Mouse (Mus musculus): ENCODE results near the gene Klf3. TPM values are rescaled to one million over a fixed set of nuclear protein-coding genes. Genes with fewer than 3 reads are reported as not detected.
"Not testable (repeated sequence)": the region's sequence is repeated elsewhere in the genome, so short reads cannot be mapped to it uniquely, and the experiment has no call there.

Klf3 gene
- polyA plus RNA-seq, 1 experiment from 2014 or later: 49.8 TPM

DNA sequence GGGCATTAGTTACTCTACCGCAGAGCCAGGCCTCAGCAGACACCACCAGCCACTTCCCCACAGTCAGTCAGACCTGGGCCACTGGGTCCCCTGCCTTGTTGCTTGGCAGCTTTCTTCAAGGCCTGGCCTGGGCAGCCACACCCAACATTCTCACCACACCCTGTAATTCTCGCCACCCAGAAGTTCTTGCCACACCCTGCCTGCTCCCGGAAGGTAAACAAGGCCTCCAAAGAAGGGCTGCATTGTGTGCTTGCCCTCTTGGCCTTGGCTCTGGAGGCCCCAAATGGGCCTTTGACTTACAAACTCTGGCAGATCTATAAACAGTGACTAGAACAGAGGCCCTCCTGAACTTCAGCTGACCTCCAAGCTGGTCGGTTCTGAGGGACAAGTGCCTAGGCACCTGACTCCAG is 61.5 kb downstream of the Klf3 start:
- Histone ChIP-seq H3K9ac (peak overlapping the region; percentile 26; the same call in 1 of the 2 replicates), H3K27me3 (replicated peaks) (no peaks in the 10 kb centered on the region), H3K9me3 (no peaks in the 10 kb centered on the region), H3K36me3 (no peaks in the 10 kb centered on the region), H3K4me1 (peaks cover 45% of the 10 kb centered on the region), H3K4me3 (no peak overlapping the region), H3K27ac (replicated peaks) (peak overlapping the region; percentile 29), H3K4me2 (no peak overlapping the region)
- 42% methylated on average over 4 of the region's 4 CpGs for WGBS
- no peak for ATAC-seq (ENCODE audit: extremely low read depth, insufficient number of reproducible peaks, low FRiP score, low TSS enrichment)

DNA sequence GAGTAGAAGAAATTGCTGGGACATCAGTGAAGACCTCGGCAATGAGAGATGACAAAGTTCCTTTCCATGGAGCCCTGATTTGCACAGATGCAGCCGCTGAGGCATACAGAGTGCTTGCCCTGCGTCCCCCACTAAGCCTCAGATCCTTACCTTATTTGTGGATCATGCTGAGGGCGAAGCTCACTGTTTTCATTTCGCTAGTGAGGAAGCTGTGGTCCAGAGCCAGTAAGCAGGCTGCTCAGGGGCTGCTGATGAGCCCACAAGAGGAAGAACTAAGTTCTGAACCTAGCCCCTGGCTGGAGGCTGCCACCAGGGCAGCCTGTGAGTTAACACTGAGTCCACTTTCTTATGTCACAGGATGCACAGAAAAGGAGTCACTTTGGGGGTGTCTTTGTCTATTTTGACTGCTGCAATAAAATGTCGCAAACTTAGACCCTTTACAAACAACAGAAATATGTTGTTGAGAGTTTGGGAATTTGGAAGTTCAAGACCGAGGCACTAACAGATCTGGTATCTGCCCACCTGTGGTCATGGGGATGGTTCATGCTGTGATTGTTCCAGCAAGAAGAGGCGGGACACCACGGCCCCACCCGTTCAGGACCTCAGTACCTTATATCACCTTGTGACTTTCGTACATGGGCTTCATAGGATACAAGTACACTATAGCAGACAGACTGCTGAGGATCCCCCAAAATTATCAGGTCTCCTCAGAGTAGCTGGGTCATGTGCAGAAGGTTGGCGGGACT is 62.2 kb downstream of the Klf3 start:
- peaks cover 39% of the 10 kb centered on the region for H3K4me1 ChIP-seq
- WGBS: 74% methylated on average over 12 of the region's 12 CpGs
- no peak for ATAC-seq (ENCODE audit: extremely low read depth, insufficient number of reproducible peaks, low FRiP score, low TSS enrichment)
- H3K27ac ChIP-seq (replicated peaks): peak overlapping the region; percentile 41; the same call in 1 of the 2 replicates
- no peaks in the 10 kb centered on the region for H3K9me3 ChIP-seq
- H3K4me3 ChIP-seq: no peak overlapping the region
- H3K27me3 ChIP-seq (replicated peaks): no peaks in the 10 kb centered on the region
- no peaks in the 10 kb centered on the region for H3K36me3 ChIP-seq
- H3K9ac ChIP-seq: no peak overlapping the region
- no peak overlapping the region for H3K4me2 ChIP-seq

DNA sequence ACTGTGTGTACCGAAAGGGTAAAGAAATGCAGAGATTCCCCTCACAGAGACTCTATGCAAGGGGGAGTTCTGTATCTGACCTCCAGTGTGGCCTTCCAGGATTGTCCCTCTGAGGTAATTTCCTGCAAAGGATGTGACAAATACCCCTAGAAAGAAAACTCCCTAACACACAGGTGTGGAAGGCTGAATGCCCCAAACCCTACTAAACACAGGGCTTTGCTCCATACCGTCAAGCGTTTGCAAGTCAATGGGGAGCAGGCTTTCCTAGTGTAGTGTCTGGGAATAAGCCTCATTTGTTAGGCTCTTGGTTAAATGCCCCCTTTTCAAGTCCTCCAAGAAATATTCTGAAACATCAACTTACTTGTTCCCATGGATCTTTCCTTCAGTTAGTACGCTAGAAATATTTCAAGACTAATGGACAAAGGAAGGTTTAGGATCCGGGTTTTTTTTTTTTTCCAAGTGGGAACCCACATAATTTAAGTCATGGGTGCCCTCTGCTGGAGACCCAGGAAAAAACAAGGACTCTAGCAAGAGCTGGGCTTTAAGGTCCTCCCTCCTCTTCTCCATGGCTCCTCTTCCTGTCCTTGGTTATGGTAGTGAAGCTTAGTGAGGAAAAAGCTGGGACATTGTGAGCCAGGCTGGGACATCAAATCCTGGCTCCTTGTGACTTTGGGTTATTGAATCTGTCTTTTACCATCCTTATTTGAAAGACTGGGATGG is 63.3 kb downstream of the Klf3 start:
- Histone ChIP-seq H3K27me3 (replicated peaks) (no peaks in the 10 kb centered on the region), H3K27ac (replicated peaks) (0 out of 2 replicates have a peak overlapping the region, but pooled peaks have one; percentile 21), H3K9me3 (no peaks in the 10 kb centered on the region), H3K4me2 (no peak overlapping the region), H3K36me3 (no peaks in the 10 kb centered on the region), H3K9ac (0 out of 2 replicates have a peak overlapping the region, but pooled peaks have one; percentile 37), H3K4me1 (peaks cover 29% of the 10 kb centered on the region), H3K4me3 (no peak overlapping the region)
- 38% methylated on average over 5 of the region's 5 CpGs for WGBS
- no peak for ATAC-seq (ENCODE audit: extremely low read depth, insufficient number of reproducible peaks, low FRiP score, low TSS enrichment)

DNA sequence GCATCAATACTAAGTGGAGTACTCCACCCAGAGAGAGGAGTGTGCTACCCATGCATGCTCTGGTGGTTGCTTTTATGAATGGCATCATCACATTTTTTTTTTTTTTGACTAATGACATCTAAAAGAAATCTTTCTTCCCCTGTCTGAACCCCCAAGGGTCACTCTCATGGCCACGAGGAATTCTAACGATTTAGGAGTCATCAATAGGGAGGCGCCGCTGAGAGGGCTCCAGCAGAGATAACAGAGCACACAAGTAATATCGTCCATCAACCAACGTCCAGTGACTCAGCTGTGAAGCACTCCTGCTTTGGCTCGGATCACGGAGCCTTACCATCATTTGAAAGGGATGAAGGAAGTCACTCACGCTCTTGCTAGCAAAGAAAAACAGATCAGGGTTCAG is 63.9 kb downstream of the Klf3 start:
- H3K27ac ChIP-seq (replicated peaks): no peak overlapping the region
- no peaks in the 10 kb centered on the region for H3K36me3 ChIP-seq
- ATAC-seq (ENCODE audit: extremely low read depth, insufficient number of reproducible peaks, low FRiP score, low TSS enrichment): no peak
- no peak overlapping the region for H3K4me2 ChIP-seq
- no peak overlapping the region for H3K4me3 ChIP-seq
- no peaks in the 10 kb centered on the region for H3K27me3 ChIP-seq (replicated peaks)
- H3K9ac ChIP-seq: no peak overlapping the region
- H3K4me1 ChIP-seq: peaks cover 22% of the 10 kb centered on the region
- WGBS: 28% methylated on average over 9 of the region's 9 CpGs
- H3K9me3 ChIP-seq: no peaks in the 10 kb centered on the region

DNA sequence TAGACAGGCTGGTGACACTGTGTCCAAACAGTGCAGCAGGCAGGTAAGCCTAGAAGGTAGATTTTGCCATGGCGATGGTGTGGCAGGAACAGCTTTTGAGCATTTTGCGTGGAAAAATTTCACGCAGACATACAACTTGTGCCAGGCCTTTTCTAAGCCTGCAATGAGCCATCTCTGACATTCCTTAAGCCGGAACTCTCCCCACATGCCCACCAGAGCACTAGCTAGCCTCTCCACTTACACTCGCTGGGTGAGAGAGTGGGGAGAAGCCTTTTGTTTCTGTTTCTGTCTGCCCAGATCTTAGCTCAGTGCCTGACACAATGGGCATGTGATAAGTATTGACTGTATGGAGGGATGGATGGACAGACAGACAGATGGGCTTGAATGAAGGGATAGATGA is 64.4 kb downstream of the Klf3 start:
- Histone ChIP-seq H3K27ac (replicated peaks) (no peak overlapping the region), H3K36me3 (no peaks in the 10 kb centered on the region), H3K4me1 (peaks cover 18% of the 10 kb centered on the region), H3K9me3 (no peaks in the 10 kb centered on the region), H3K27me3 (replicated peaks) (no peaks in the 10 kb centered on the region), H3K9ac (no peak overlapping the region), H3K4me2 (no peak overlapping the region), H3K4me3 (no peak overlapping the region)
- 73% methylated on average over 5 of the region's 5 CpGs for WGBS
- ATAC-seq (ENCODE audit: extremely low read depth, insufficient number of reproducible peaks, low FRiP score, low TSS enrichment): no peak

DNA sequence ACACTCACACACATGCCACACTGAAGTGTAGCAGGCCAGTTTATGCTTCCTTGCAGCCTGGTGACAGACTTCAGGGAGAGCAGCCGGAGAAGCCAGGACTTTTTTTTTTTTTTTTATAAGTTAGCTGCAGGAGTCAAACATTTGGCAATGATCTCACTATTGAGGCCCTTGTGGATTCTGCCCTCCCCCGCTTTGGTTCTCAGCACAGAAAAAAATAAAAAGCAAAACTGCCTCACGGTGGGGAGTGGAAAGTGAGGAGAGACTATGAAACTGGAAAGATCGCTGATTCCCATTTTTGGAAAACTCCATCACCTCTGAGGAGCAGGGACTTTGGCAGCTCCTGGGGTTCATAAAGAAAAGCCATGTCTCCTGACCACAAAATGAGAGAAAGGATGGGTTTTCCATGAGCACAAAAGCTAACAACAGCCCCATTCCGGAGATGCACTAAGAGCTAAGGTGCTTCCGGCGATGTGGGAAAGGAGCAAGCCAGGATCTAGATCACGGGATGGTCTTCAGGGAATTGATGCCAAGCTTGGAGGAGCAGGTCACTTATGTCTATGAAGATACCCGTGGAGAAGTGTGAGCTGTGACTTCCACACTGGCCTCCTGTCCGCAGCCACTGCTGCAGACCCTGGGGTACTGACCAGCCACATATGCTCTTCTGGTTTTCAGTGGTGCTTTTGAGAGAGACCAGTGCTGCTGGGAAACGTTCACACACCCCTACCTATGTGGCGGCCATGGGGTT is 73.1 kb downstream of the Klf3 start:
- Histone ChIP-seq H3K4me2 (no peak overlapping the region), H3K4me1 (peaks cover 39% of the 10 kb centered on the region), H3K27ac (replicated peaks) (peak overlapping the region; percentile 80), H3K4me3 (no peak overlapping the region), H3K9ac (no peak overlapping the region), H3K9me3 (peaks cover 4% of the 10 kb centered on the region), H3K27me3 (replicated peaks) (no peaks in the 10 kb centered on the region), H3K36me3 (no peaks in the 10 kb centered on the region)
- 65% methylated on average over 12 of the region's 12 CpGs for WGBS
- no peak; the same call in 1 of the 2 replicates for ATAC-seq (ENCODE audit: extremely low read depth, insufficient number of reproducible peaks, low FRiP score, low TSS enrichment)

DNA sequence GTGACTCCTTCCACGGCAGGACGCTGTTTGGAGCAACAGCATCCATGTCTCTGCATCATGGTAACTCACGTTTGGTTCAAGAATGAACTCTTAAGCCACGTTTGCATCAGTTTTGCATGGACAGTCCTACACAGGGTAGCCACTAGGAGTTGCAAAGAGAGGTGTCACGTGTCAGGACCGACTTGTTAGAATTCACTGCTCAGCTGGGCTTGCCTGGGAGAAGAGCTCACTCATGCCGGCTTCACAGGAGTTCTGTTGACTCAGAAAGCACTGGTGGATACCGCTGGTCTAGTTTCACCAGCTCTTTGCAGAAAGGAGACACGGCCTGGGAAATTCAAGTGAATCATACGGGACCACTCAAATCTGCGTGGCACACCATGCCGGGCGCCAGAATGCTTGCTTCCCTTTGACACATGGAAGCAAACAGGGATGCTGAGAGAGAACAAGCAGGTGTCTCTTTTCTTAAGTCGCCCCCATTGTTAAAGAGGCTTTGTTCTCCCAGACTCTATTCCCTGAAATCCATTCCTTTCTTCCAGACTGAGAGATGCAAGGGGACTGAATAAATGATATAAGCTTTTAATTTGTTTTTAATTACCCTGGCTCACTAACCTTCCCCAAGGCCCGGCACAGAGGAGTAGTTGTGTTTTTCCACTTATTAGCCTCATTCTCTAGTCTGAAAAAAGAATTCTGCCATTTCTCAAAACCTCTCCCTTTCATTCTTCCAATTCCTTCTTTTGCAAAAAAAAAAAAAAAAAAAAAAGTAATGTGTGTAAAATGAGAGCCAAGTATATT is 74.2 kb downstream of the Klf3 start:
- Histone ChIP-seq H3K4me2 (no peak overlapping the region), H3K36me3 (no peaks in the 10 kb centered on the region), H3K27me3 (replicated peaks) (no peaks in the 10 kb centered on the region), H3K4me1 (peaks cover 39% of the 10 kb centered on the region), H3K4me3 (no peak overlapping the region), H3K9me3 (peaks cover 4% of the 10 kb centered on the region), H3K27ac (replicated peaks) (peak overlapping the region; percentile 80), H3K9ac (no peak overlapping the region)
- 47% methylated on average over 15 of the region's 15 CpGs for WGBS
- ATAC-seq (ENCODE audit: extremely low read depth, insufficient number of reproducible peaks, low FRiP score, low TSS enrichment): no peak

DNA sequence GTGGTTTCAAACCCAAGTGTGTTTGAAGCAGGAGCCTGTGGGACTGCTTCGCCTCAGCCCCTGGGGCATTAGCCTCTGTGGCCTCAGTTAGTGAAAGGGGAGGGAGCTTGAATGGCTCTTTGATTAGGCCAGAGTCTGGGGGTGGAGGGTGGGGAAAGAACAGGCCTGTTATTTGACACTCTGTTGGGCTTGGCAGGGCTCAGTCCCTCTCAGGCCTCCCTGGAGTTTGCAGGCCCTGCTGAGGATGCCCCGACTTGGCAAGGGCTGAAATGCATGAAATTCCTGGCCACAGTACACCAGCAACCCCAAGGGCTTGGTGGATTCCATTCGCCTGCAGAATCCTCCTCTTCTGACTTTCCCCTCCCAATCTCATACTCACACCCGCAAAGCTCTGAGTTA is 74.8 kb downstream of the Klf3 start:
- Histone ChIP-seq H3K36me3 (no peaks in the 10 kb centered on the region), H3K4me1 (peaks cover 39% of the 10 kb centered on the region), H3K27me3 (replicated peaks) (no peaks in the 10 kb centered on the region), H3K4me3 (no peak overlapping the region), H3K4me2 (no peak overlapping the region), H3K27ac (replicated peaks) (peak overlapping the region; percentile 80), H3K9me3 (peaks cover 4% of the 10 kb centered on the region), H3K9ac (no peak overlapping the region)
- ATAC-seq (ENCODE audit: extremely low read depth, insufficient number of reproducible peaks, low FRiP score, low TSS enrichment): peak; percentile 77; the same call in 1 of the 2 replicates
- WGBS: 13% methylated on average over 4 of the region's 4 CpGs

DNA sequence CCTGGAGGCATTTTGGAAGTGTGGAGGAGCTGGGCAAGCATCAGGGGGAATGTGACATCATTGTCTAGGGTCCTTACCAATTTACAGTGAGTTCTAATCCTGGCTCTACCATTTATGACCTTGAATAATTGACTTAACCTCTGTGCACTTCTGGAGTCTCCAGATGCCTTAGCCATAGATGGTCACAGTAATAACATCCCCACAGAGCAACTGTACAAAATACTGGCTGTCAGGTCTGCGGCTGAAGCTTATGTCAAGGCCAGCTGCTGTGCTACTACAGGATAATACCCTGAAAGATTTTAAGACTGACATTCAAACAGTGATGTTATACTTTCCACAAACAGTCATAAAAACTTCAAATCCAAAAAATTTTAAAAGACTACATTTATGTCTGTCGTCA is 75.3 kb downstream of the Klf3 start:
- Histone ChIP-seq H3K27ac (replicated peaks) (peak overlapping the region; percentile 80), H3K4me1 (peaks cover 41% of the 10 kb centered on the region), H3K4me2 (no peak overlapping the region), H3K4me3 (no peak overlapping the region), H3K27me3 (replicated peaks) (no peaks in the 10 kb centered on the region), H3K36me3 (no peaks in the 10 kb centered on the region), H3K9me3 (peaks cover 4% of the 10 kb centered on the region), H3K9ac (no peak overlapping the region)
- WGBS: 59% methylated on average over 2 of the region's 2 CpGs
- ATAC-seq (ENCODE audit: extremely low read depth, insufficient number of reproducible peaks, low FRiP score, low TSS enrichment): no peak

DNA sequence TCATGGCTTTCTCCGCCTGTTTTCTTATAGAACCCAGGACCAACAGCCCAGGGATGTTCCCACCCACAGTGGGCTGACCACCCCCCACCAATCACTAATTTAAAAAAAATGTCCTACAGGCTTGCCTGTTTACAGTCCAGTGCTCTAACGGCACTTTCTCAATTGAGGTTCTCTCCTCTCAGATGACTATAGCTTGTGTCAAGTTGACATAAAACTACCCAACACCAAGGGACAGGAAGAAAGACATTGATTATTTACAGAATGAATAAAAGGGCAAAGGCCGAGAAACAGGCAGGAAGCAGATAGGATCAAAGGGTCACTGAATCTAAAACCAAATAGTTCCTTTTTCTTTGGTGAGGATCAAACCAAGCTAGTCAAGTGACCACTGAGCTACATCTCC is 76.1 kb downstream of the Klf3 start:
- Histone ChIP-seq H3K27me3 (replicated peaks) (no peaks in the 10 kb centered on the region), H3K36me3 (no peaks in the 10 kb centered on the region), H3K27ac (replicated peaks) (peak overlapping the region; percentile 80), H3K9ac (no peak overlapping the region), H3K9me3 (peaks cover under 1% of the 10 kb centered on the region), H3K4me1 (peaks cover 48% of the 10 kb centered on the region), H3K4me2 (no peak overlapping the region), H3K4me3 (no peak overlapping the region)
- 64% methylated on average over 3 of the region's 3 CpGs for WGBS
- no peak for ATAC-seq (ENCODE audit: extremely low read depth, insufficient number of reproducible peaks, low FRiP score, low TSS enrichment)

DNA sequence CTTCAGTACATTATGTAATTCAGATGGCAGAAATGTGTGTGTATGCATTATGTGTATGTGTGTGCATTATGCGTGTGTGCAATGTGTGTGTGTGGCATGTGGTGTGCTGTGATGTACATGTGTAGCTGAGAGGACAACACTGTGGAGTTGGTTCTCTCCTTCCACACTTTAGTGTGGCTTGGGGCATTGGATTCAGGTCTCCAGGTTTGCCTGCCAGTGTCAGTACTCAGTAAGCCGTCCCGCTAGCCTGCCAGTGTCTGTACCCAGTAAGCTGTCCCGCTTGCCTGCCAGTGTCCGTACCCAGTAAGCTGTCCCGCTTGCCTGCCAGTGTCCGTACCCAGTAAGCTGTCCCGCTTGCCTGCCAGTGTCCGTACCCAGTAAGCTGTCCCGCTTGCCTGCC is 78.4 kb downstream of the Klf3 start:
- H3K27ac ChIP-seq (replicated peaks); ATAC-seq (ENCODE audit: extremely low read depth, insufficient number of reproducible peaks, low FRiP score, low TSS enrichment); H3K9me3 ChIP-seq; H3K36me3 ChIP-seq; H3K27me3 ChIP-seq (replicated peaks); H3K9ac ChIP-seq; H3K4me2 ChIP-seq; H3K4me3 ChIP-seq: not testable (repeated sequence)
- WGBS: 93% methylated on average over 7 of the region's 10 CpGs
- peaks cover 42% of the 10 kb centered on the region for H3K4me1 ChIP-seq

Data from heart, embryonic 13.5 days (tissue).